Mouse (Mus musculus) embryonic facial prominence, embryonic 13.5 days (tissue): ENCODE measurements at regions not wholly inside any gene's neighbourhood (a gene's known extent, or its start where the extent isn't known, plus 50 kb on each side); places are given as distances from the start of the nearest gene placed in this dataset.

Experiments
- ATAC-seq: fragments of 200-750 bp; cut with Nextera tagmentation; 2 replicates; pipeline ENCODE4 v1.8.0; 2017; ENCODE audit warnings: low read depth; ENCODE audit not compliant: insufficient number of reproducible peaks, insufficient read depth, low FRiP score, low TSS enrichment
- H3K27ac ChIP-seq: fragments of 300-500 bp; sonication (generic); 2 replicates; pipeline ENCODE4 v1.5.1; 2015; ENCODE audit warnings: moderate library complexity, mild to moderate bottlenecking, inconsistent platforms
- H3K27me3 ChIP-seq: fragments of 300-500 bp; sonication (generic); 2 replicates; pipeline ENCODE4 v1.6.1; 2015; ENCODE audit warnings: mild to moderate bottlenecking, inconsistent platforms
- H3K36me3 ChIP-seq: fragments of 300-500 bp; sonication (generic); 2 replicates; pipeline ENCODE4 v1.6.1; 2015; ENCODE audit warnings: mild to moderate bottlenecking, inconsistent platforms
- H3K4me1 ChIP-seq: fragments of 300-500 bp; sonication (generic); 2 replicates; pipeline ENCODE4 v1.6.1; 2015; ENCODE audit warnings: inconsistent platforms
- H3K4me2 ChIP-seq: fragments of 300-500 bp; sonication (generic); 2 replicates; pipeline ENCODE4 v1.6.1; 2015; ENCODE audit warnings: moderate library complexity, mild to moderate bottlenecking, inconsistent platforms
- H3K4me3 ChIP-seq: fragments of 300-500 bp; sonication (generic); 2 replicates; pipeline ENCODE4 v1.5.1; 2015; ENCODE audit warnings: mild to moderate bottlenecking, inconsistent platforms
- H3K9ac ChIP-seq: fragments of 300-500 bp; sonication (generic); 2 replicates; pipeline ENCODE4 v1.6.1; 2015; ENCODE audit warnings: mild to moderate bottlenecking, inconsistent platforms
- H3K9me3 ChIP-seq: fragments of 300-500 bp; sonication (generic); 2 replicates; pipeline ENCODE4 v1.6.1; 2016; ENCODE audit warnings: inconsistent platforms
- WGBS: fragments of 180-500 bp; shearing (Covaris S2); methylation state at CpG from one replicate; pipeline ENCODE4 v1.1.7; 2015; ENCODE audit warnings: mixed read lengths; 5-methylcytosine and 5-hydroxymethylcytosine counted together

DNA sequence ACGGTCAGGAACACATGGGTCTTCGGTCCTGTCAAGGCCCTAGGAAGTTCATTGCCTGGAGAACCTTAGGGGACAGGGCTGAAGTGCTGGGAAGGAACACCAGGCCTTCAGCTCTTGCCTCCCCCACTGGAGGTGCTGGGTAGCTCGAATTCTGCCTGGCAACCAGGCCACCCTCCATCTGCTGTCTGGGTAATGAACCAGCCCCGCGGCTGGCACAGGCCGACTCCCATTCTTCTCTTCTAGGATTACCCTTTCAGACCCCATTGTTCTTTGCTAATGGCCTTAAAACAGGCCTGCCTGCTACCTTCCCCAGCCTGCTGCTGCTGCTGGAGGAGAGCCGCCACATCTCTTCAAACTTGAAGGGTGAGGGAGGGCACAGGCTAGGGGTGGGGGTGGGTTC is 71.2 kb downstream of the Gadd45g start:
- Histone ChIP-seq H3K27ac (no peak overlapping the region), H3K4me1 (peaks cover 63% of the 10 kb centered on the region), H3K4me2 (no peak overlapping the region), H3K27me3 (peaks cover 32% of the 10 kb centered on the region), H3K4me3 (no peak overlapping the region), H3K9me3 (no peaks in the 10 kb centered on the region), H3K36me3 (no peaks in the 10 kb centered on the region), H3K9ac (no peak overlapping the region)
- no peak for ATAC-seq
- 35% methylated on average over 7 of the region's 7 CpGs for WGBS

- no peak overlapping the region for H3K27ac ChIP-seq
- no peak overlapping the region for H3K4me2 ChIP-seq
- no peak overlapping the region for H3K9ac ChIP-seq
- H3K4me1 ChIP-seq = peaks cover 63% of the 10 kb centered on the region
- 57% methylated on average over 8 of the region's 8 CpGs for WGBS
- no peak overlapping the region for H3K4me3 ChIP-seq
- no peaks in the 10 kb centered on the region for H3K36me3 ChIP-seq
- ATAC-seq = no peak
- peaks cover 32% of the 10 kb centered on the region for H3K27me3 ChIP-seq
- H3K9me3 ChIP-seq = no peaks in the 10 kb centered on the region
Measured at GRCm38 (mm10) chr13:51918108-51918507, 71.6 kb downstream of the Gadd45g start.

GRCm38 (mm10) chr13:51918781-51919170 is 72.3 kb downstream of the Gadd45g start:
- Histone ChIP-seq H3K4me1 (peaks cover 63% of the 10 kb centered on the region), H3K9me3 (no peaks in the 10 kb centered on the region), H3K27ac (0 out of 2 replicates have a peak overlapping the region, but pooled peaks have one; percentile 11), H3K27me3 (peaks cover 32% of the 10 kb centered on the region), H3K4me3 (no peak overlapping the region), H3K4me2 (no peak overlapping the region), H3K9ac (no peak overlapping the region), H3K36me3 (no peaks in the 10 kb centered on the region)
- 16% methylated on average over 10 of the region's 10 CpGs for WGBS
- ATAC-seq = no peak

GRCm38 (mm10) chr13:51919171-51919793 is 72.8 kb downstream of the Gadd45g start:
- Histone ChIP-seq H3K4me3 (no peak overlapping the region), H3K9me3 (no peaks in the 10 kb centered on the region), H3K27me3 (peaks cover 32% of the 10 kb centered on the region), H3K4me1 (peaks cover 64% of the 10 kb centered on the region), H3K4me2 (no peak overlapping the region), H3K27ac (peak overlapping the region; percentile 72; the same call in 1 of the 2 replicates), H3K36me3 (no peaks in the 10 kb centered on the region), H3K9ac (no peak overlapping the region)
- 8% methylated on average over 14 of the region's 14 CpGs for WGBS
- ATAC-seq = no peak

GRCm38 (mm10) chr13:51919937-51920336 is 73.5 kb downstream of the Gadd45g start:
- peaks cover 32% of the 10 kb centered on the region for H3K27me3 ChIP-seq
- no peaks in the 10 kb centered on the region for H3K36me3 ChIP-seq
- H3K4me3 ChIP-seq = no peak overlapping the region
- no peak for ATAC-seq
- peak overlapping the region; percentile 21 for H3K4me2 ChIP-seq
- no peaks in the 10 kb centered on the region for H3K9me3 ChIP-seq
- WGBS = 29% methylated on average over 3 of the region's 3 CpGs
- H3K27ac ChIP-seq = peak overlapping the region; percentile 72
- H3K4me1 ChIP-seq = peaks cover 66% of the 10 kb centered on the region
- H3K9ac ChIP-seq = no peak overlapping the region

GRCm38 (mm10) chr13:51920511-51921351 is 74.3 kb downstream of the Gadd45g start:
- H3K27ac ChIP-seq = peak overlapping the region; percentile 72
- H3K4me2 ChIP-seq = peak overlapping the region; percentile 21
- peak; percentile 40; the same call in 1 of the 2 replicates for ATAC-seq
- WGBS = 3% methylated on average over 15 of the region's 15 CpGs
- H3K9ac ChIP-seq = no peak overlapping the region
- H3K9me3 ChIP-seq = no peaks in the 10 kb centered on the region
- peaks cover 32% of the 10 kb centered on the region for H3K27me3 ChIP-seq
- no peak overlapping the region for H3K4me3 ChIP-seq
- H3K36me3 ChIP-seq = no peaks in the 10 kb centered on the region
- H3K4me1 ChIP-seq = peaks cover 66% of the 10 kb centered on the region

GRCm38 (mm10) chr13:51921550-51921949 is 75.1 kb downstream of the Gadd45g start:
- peak overlapping the region; percentile 72 for H3K27ac ChIP-seq
- WGBS = 36% methylated on average over 5 of the region's 5 CpGs
- no peaks in the 10 kb centered on the region for H3K36me3 ChIP-seq
- H3K9me3 ChIP-seq = no peaks in the 10 kb centered on the region
- no peak overlapping the region for H3K4me3 ChIP-seq
- H3K27me3 ChIP-seq = peaks cover 23% of the 10 kb centered on the region
- ATAC-seq = no peak
- no peak overlapping the region for H3K9ac ChIP-seq
- peaks cover 64% of the 10 kb centered on the region for H3K4me1 ChIP-seq
- no peak overlapping the region for H3K4me2 ChIP-seq

DNA sequence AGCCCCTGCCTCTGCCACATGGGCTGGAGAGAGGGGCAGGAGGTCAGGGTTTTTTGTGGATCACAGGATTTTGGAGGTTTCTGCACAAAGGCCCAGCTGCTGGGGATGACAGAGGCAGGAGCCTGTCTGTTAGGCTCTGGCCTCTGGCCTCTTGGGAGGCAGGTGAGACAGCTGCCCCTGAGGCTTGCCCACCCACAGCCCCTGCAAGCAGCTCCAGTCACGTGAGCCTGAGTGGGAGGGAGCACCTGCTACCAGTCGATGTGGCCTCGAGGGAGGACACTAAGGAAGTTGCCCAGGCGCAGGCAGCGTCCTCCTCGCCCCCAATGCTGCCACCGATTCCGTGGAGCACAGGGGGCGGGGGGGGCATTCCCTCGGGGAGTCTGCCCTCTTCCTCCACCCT is 80.3 kb downstream of the Gadd45g start:
- H3K4me1 ChIP-seq = peaks cover 25% of the 10 kb centered on the region
- WGBS = 45% methylated on average over 10 of the region's 10 CpGs
- no peak overlapping the region for H3K27ac ChIP-seq
- H3K4me3 ChIP-seq = no peak overlapping the region
- no peak overlapping the region for H3K4me2 ChIP-seq
- H3K9ac ChIP-seq = no peak overlapping the region
- H3K27me3 ChIP-seq = no peaks in the 10 kb centered on the region; the same call in 1 of the 2 replicates
- ATAC-seq = no peak
- no peaks in the 10 kb centered on the region for H3K36me3 ChIP-seq
- H3K9me3 ChIP-seq = no peaks in the 10 kb centered on the region

- Histone ChIP-seq H3K36me3 (no peaks in the 10 kb centered on the region), H3K9me3 (no peaks in the 10 kb centered on the region), H3K27ac (peak overlapping the region; percentile 5; the same call in 1 of the 2 replicates), H3K4me1 (peaks cover 12% of the 10 kb centered on the region), H3K27me3 (no peaks in the 10 kb centered on the region; the same call in 1 of the 2 replicates), H3K4me2 (no peak overlapping the region), H3K9ac (no peak overlapping the region), H3K4me3 (no peak overlapping the region)
- no peak for ATAC-seq
- WGBS = 50% methylated on average over 2 of the region's 2 CpGs
Measured at GRCm38 (mm10) chr13:51929730-51930129, 83.3 kb downstream of the Gadd45g start.

DNA sequence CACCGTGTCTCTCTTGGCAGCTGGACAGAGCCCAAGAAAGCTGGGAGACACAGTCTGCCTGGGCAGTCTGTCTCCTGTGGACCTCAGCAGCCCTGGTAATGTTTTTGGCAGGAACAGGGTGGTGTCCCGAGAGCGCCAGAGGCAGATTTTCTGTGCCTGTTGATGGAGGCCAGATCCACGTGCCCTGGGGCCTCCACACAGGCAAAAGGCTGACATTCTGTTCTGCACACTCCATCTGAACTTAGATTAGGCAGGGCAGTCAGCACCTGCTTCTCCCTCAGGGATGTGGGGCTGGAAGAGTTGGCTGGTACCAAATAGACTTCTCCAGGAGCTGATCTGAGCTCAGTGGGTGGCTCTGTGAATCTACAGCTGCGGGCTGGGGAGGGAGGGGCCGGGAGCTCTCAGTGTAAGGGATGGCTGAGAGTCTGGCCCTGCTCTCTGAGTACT is 83.8 kb downstream of the Gadd45g start:
- Histone ChIP-seq H3K9ac (no peak overlapping the region), H3K9me3 (no peaks in the 10 kb centered on the region), H3K27me3 (no peaks in the 10 kb centered on the region; the same call in 1 of the 2 replicates), H3K4me1 (peaks cover 12% of the 10 kb centered on the region), H3K36me3 (no peaks in the 10 kb centered on the region), H3K27ac (peak overlapping the region; percentile 5; the same call in 1 of the 2 replicates), H3K4me2 (no peak overlapping the region), H3K4me3 (no peak overlapping the region)
- ATAC-seq = no peak
- 29% methylated on average over 6 of the region's 6 CpGs for WGBS

GRCm38 (mm10) chr13:51930931-51931330 is 84.5 kb downstream of the Gadd45g start:
- no peaks in the 10 kb centered on the region for H3K36me3 ChIP-seq
- no peaks in the 10 kb centered on the region for H3K9me3 ChIP-seq
- H3K4me2 ChIP-seq = no peak overlapping the region
- ATAC-seq = no peak
- H3K9ac ChIP-seq = no peak overlapping the region
- no peak overlapping the region for H3K4me3 ChIP-seq
- peaks cover 12% of the 10 kb centered on the region for H3K4me1 ChIP-seq
- no peak overlapping the region for H3K27ac ChIP-seq
- H3K27me3 ChIP-seq = no peaks in the 10 kb centered on the region; the same call in 1 of the 2 replicates
- 80% methylated on average over 3 of the region's 3 CpGs for WGBS

- H3K9ac ChIP-seq = no peak overlapping the region
- H3K9me3 ChIP-seq = no peaks in the 10 kb centered on the region
- ATAC-seq = no peak
- H3K36me3 ChIP-seq = no peaks in the 10 kb centered on the region
- WGBS = 86% methylated on average over 10 of the region's 10 CpGs
- no peak overlapping the region for H3K4me3 ChIP-seq
- H3K27ac ChIP-seq = no peak overlapping the region
- peaks cover 1% of the 10 kb centered on the region for H3K4me1 ChIP-seq
- H3K4me2 ChIP-seq = no peak overlapping the region
- H3K27me3 ChIP-seq = no peaks in the 10 kb centered on the region; the same call in 1 of the 2 replicates
Measured at GRCm38 (mm10) chr13:51935827-51936226, 89.3 kb downstream of the Gadd45g start.
